ENCODE assay signal across 8 mouse cellular contexts in genomic region chr9:104062430-104063243, GRCm38 (mm10). TPM values are rescaled to one million over a fixed set of nuclear protein-coding genes. Genes with fewer than 3 reads are reported as not detected.
A peak's percentile ranks its signal among the peaks of the same experiment; 100 is the strongest.
DNase-seq lines count a peak whose midpoint lies in the region; ATAC-seq and TF ChIP-seq lines count a peak whose summit lies in the region.

Uba5 (minus strand) TSS chr9:104063134.

- TF ChIP-seq POLR2A in lung, adult 2 months (IDR thresholded peaks at IDR 0.05; ENCODE audit: borderline replicate concordance, extremely low read depth, low read depth, low read length) = peak; percentile 53; the same call in 1 of the 2 replicates
- TF ChIP-seq POLR2A in olfactory bulb, adult 2 months (IDR thresholded peaks at IDR 0.05; ENCODE audit: insufficient read depth, low read depth, low read length) = 0 out of 2 replicates have a peak, but pooled peaks have one; percentile 34

- peaks cover 19% of the 10 kb centered on the region for H3K4me1 ChIP-seq in embryonic facial prominence, embryonic 15.5 days
- H3K4me1 ChIP-seq in heart, embryonic 13.5 days = peaks cover 24% of the 10 kb centered on the region
- H3K4me1 ChIP-seq in lung, adult 2 months (ENCODE audit: control insufficient read depth, insufficient read depth, low read length) = peaks cover 5% of the 10 kb centered on the region; the same call in 1 of the 2 replicates
- peaks cover 2% of the 10 kb centered on the region for H3K4me1 ChIP-seq in olfactory bulb, adult 2 months (ENCODE audit: control insufficient read depth, insufficient read depth, low read length)

- peak; percentile 78; the same call in 1 of the 2 replicates for ATAC-seq in embryonic facial prominence, embryonic 15.5 days (ENCODE audit: insufficient number of reproducible peaks, low FRiP score, low TSS enrichment, low read depth)
- peak; percentile 75; the same call in 1 of the 2 replicates for ATAC-seq in heart, embryonic 13.5 days (ENCODE audit: extremely low read depth, insufficient number of reproducible peaks, low FRiP score, low TSS enrichment)

- no peak for TF ChIP-seq CTCF in lung, adult 2 months (IDR thresholded peaks at IDR 0.05; ENCODE audit: insufficient read depth, low read length)
- no peak for TF ChIP-seq CTCF in olfactory bulb, adult 2 months (IDR thresholded peaks at IDR 0.05; ENCODE audit: insufficient read depth, low read depth, low read length)

- peak within 1 kb of the TSS; percentile 97 for H3K9ac ChIP-seq in embryonic facial prominence, embryonic 15.5 days
- H3K9ac ChIP-seq in heart, embryonic 13.5 days = peak within 1 kb of the TSS; percentile 94

- peaks cover 21% of the 10 kb centered on the region for H3K36me3 ChIP-seq in embryonic facial prominence, embryonic 15.5 days
- peaks cover 31% of the 10 kb centered on the region for H3K36me3 ChIP-seq in heart, embryonic 13.5 days

- H3K9me3 ChIP-seq in embryonic facial prominence, embryonic 15.5 days (replicated peaks) = no peaks in the 10 kb centered on the region
- H3K9me3 ChIP-seq in heart, embryonic 13.5 days = no peaks in the 10 kb centered on the region

- peak within 1 kb of the TSS; percentile 80 for H3K27ac ChIP-seq in embryonic facial prominence, embryonic 15.5 days (replicated peaks)
- peak within 1 kb of the TSS; percentile 67 for H3K27ac ChIP-seq in heart, embryonic 13.5 days (replicated peaks)
- H3K27ac ChIP-seq in olfactory bulb, adult 2 months (ENCODE audit: insufficient read depth, low read depth, low read length) = peak within 1 kb of the TSS; percentile 68

- DNase-seq in ovary, adult 18-20 months (ENCODE audit: low spot score) = peak; percentile 58
- DNase-seq in ovary, postnatal 10 days (ENCODE audit: low spot score) = no peak
- peak; percentile 77 to 87 for DNase-seq in kidney, postnatal 36 days
- no peak for DNase-seq in lung, adult 2 months
- peak; percentile 55 to 69 for DNase-seq in urinary bladder, adult 18-20 months (ENCODE audit: low spot score in 2 of 2)

- H3K27me3 ChIP-seq in embryonic facial prominence, embryonic 15.5 days = no peaks in the 10 kb centered on the region
- no peaks in the 10 kb centered on the region for H3K27me3 ChIP-seq in heart, embryonic 13.5 days (replicated peaks)

- peak within 1 kb of the TSS; percentile 100 for H3K4me3 ChIP-seq in embryonic facial prominence, embryonic 15.5 days (replicated peaks)
- H3K4me3 ChIP-seq in heart, embryonic 13.5 days = peak within 1 kb of the TSS; percentile 82
- H3K4me3 ChIP-seq in lung, adult 2 months (replicated peaks; ENCODE audit: extremely low read depth, low read depth, low read length) = peak within 1 kb of the TSS; percentile 93
- peak within 1 kb of the TSS; percentile 83 for H3K4me3 ChIP-seq in olfactory bulb, adult 2 months (ENCODE audit: insufficient read depth, low read depth, low read length)

- peak within 1 kb of the TSS; percentile 89 for H3K4me2 ChIP-seq in embryonic facial prominence, embryonic 15.5 days (replicated peaks)
- H3K4me2 ChIP-seq in heart, embryonic 13.5 days = peak within 1 kb of the TSS; percentile 95

- WGBS in embryonic facial prominence, embryonic 15.5 days = under 1% methylated on average over 59 of the region's 59 CpGs
- under 1% methylated on average over 59 of the region's 59 CpGs for WGBS in heart, embryonic 13.5 days
- WGBS in lung, adult 2 months = under 1% methylated on average over 59 of the region's 59 CpGs
- WGBS in olfactory bulb, adult 2 months = under 1% methylated on average over 59 of the region's 59 CpGs

RNA-seq across cellular contexts. Expression of gene Uba5, which starts in this region (rescaled TPM):
- 58.6 and 61.1 TPM in 2 replicates for polyA plus RNA-seq in embryonic facial prominence, embryonic 15.5 days (2015; fragmentation: Nextera tagmentation; extraction: Ambion mirVana)
- polyA plus RNA-seq in heart, embryonic 13.5 days (2015; fragmentation: Nextera tagmentation; extraction: Ambion mirVana) = 34.8 and 35.6 TPM in 2 replicates
- 13.5 and 19.2 TPM in 2 replicates for polyA plus RNA-seq in lung, adult 2 months (2012; rRNA removed)
- polyA plus RNA-seq in olfactory bulb, adult 2 months (2012; ENCODE audit: insufficient read depth, insufficient read length, low replicate concordance, missing spikeins) = not detected in 2 replicates

Comparison
In these comparisons a context has a peak if more than half of its experiments do, and no peak if none do; other contexts are left out.
1. DNase-seq: peak in ovary, adult 18-20 months (single experiment), kidney, postnatal 36 days (2 of 2) and urinary bladder, adult 18-20 months (2 of 2); none in ovary, postnatal 10 days (single experiment) and lung, adult 2 months (single experiment).
2. Peak in every context shown above with its lines, with median percentiles within 50 percentile points of each other: H3K27ac ChIP-seq and H3K4me3 ChIP-seq.